Mouse (Mus musculus): Measurements from ENCODE around the gene Arhgap23. TPM values are rescaled to one million over a fixed set of nuclear protein-coding genes. Genes with fewer than 3 reads are reported as not detected.

Arhgap23 gene
- polyA plus RNA-seq, 1 experiment from 2014 or later, result 6.0 TPM

DNA sequence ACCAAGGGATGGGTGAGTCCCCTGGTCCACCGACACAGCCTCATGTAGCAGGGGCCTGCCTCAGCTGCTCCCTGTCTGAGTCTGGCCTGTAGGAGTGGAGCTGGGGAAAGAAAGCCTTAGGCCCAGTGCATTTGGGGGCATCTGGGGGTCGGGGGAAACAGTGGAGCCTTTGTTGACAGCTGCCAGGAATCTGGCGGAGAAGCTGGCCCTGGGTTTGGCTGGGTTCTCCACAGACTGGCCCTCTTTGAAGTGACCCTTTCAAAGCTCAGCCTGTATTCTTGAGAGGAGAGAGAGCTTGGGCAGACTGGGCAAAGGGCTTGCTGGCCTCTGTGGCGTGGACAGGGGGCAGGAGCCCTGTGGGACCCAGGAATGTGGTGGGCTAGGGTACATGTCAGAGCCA is 7.2 kb downstream of the Arhgap23 start:
- no peaks in the 10 kb centered on the region for H3K9me3 ChIP-seq (replicated peaks)
- no peaks in the 10 kb centered on the region; the same call in 1 of the 2 replicates for H3K36me3 ChIP-seq
- peaks cover 60% of the 10 kb centered on the region for H3K4me1 ChIP-seq (replicated peaks)
- WGBS, result 59% methylated on average over 4 of the region's 4 CpGs
- no peak overlapping the region; the same call in 1 of the 2 replicates for H3K27ac ChIP-seq
- ATAC-seq (replicated peaks; ENCODE audit: insufficient number of reproducible peaks, insufficient read depth, low FRiP score, low read depth), result 0 out of 2 replicates have a peak, but pooled peaks have one; percentile 25
- H3K4me2 ChIP-seq, result no peak overlapping the region
- no peak overlapping the region for H3K9ac ChIP-seq
- no peaks in the 10 kb centered on the region for H3K27me3 ChIP-seq
- H3K4me3 ChIP-seq, result no peak overlapping the region

GRCm38 (mm10) chr11:97424092-97424692 is 8.9 kb downstream of the Arhgap23 start:
- Histone ChIP-seq H3K9me3 (replicated peaks) (no peaks in the 10 kb centered on the region), H3K9ac (no peak overlapping the region), H3K36me3 (no peaks in the 10 kb centered on the region; the same call in 1 of the 2 replicates), H3K27ac (peak overlapping the region; percentile 65), H3K27me3 (no peaks in the 10 kb centered on the region), H3K4me3 (no peak overlapping the region), H3K4me2 (peak overlapping the region; percentile 13; the same call in 1 of the 2 replicates), H3K4me1 (replicated peaks) (peaks cover 60% of the 10 kb centered on the region)
- no peak for ATAC-seq (replicated peaks; ENCODE audit: insufficient number of reproducible peaks, insufficient read depth, low FRiP score, low read depth)
- WGBS, result 36% methylated on average over 5 of the region's 5 CpGs

DNA sequence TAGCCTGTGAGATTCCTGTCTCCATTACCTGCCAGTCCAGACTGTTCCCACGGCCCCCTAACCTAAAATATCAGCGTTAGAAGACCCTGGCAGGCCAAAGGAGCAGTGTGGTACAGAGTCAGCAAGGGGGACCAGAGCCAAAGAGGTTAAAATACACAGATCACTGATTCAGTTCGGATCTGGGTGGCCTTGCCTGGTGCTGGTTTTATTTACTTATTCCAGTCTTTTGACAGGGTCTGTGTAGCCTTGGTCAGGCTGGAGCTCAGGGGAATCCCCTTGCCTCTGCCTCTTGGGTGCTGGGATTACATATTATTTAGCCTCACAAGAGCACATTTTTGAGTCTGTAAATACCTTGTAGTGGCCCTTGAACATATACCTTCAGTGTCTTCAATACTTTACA is 9.5 kb downstream of the Arhgap23 start:
- Histone ChIP-seq H3K4me2 (no peak overlapping the region), H3K9ac (no peak overlapping the region), H3K27ac (peak overlapping the region; percentile 65)

DNA sequence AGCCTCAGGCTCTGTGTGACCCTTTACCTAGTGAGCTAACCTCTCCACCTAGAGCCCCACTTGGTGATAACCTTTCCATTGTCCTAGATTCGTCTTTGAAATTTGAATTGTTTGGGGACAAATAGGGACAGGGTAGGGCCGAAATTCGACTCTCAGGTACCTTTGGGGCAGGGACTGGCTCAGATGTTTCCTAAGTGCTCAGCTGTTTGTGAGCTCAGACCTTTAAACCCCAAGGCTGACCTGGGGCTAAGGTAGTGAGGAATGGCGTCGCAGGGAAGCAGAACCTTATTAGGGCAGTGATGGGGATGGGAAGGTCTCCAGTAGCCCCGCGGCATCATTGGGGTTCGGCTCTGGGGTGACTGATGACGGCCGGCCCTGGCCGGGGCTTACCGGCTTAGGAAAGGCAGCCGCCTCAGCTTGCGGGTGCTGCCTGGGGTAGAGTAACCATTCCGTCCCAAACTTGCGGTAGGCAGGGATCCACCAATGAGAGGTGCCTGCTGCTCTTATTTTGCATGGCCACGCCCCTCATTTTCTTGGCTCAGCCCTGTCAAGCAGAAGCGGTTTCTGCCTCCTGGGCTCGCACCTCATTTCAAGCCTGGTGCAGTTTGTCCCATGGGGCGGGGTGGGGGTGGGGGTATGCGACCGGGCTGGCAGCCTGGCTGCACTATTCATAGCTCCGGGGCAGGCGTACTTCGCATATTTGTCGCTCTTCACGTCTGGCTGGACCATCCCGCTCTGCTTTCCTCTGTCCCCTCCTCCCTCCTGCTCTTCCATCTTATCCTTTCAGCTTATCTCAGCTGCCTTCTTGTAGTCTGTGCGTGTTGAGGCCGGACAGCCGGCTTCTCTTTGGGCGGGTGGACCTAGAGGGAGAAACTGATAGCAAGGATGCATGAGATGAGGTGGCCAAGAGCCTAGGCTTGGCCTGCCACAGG is 12.7 kb downstream of the Arhgap23 start:
- peak; percentile 88 for ATAC-seq (replicated peaks; ENCODE audit: insufficient number of reproducible peaks, insufficient read depth, low FRiP score, low read depth)
- peaks cover 60% of the 10 kb centered on the region for H3K4me1 ChIP-seq (replicated peaks)
- 1% methylated on average over 32 of the region's 32 CpGs for WGBS

More for the DNA sequence above, 9.5 kb downstream of the Arhgap23 start:
- H3K4me1 ChIP-seq (replicated peaks), result peaks cover 60% of the 10 kb centered on the region
- H3K9me3 ChIP-seq (replicated peaks), result no peaks in the 10 kb centered on the region
- H3K36me3 ChIP-seq, result no peaks in the 10 kb centered on the region; the same call in 1 of the 2 replicates
- H3K27me3 ChIP-seq, result no peaks in the 10 kb centered on the region
- ATAC-seq (replicated peaks; ENCODE audit: insufficient number of reproducible peaks, insufficient read depth, low FRiP score, low read depth), result no peak
- no peak overlapping the region for H3K4me3 ChIP-seq
- 43% methylated on average over 3 of the region's 3 CpGs for WGBS

DNA sequence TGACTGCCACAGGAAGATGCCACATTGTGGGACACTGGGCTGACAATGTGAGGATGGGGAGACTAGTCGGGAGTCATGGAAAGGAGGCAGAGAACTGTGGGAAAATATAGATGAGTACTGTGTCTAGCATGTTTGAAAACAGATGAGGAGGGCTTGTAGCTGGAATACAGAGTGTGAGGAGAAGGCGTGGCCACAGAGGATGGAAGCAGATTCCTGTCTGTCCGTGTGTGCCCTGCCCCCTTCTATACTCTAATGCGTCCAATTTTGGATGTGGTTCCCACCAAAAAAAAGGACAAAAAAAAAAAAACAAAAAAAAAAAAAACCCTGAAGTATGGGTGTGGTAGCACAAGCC is 13.4 kb downstream of the Arhgap23 start:
- H3K27me3 ChIP-seq, result no peaks in the 10 kb centered on the region
- 30% methylated on average over 4 of the region's 4 CpGs for WGBS
- H3K9ac ChIP-seq, result 0 out of 2 replicates have a peak overlapping the region, but pooled peaks have one; percentile 5
- H3K9me3 ChIP-seq (replicated peaks), result no peaks in the 10 kb centered on the region
- peak overlapping the region; percentile 91 for H3K27ac ChIP-seq
- no peak for ATAC-seq (replicated peaks; ENCODE audit: insufficient number of reproducible peaks, insufficient read depth, low FRiP score, low read depth)
- peak overlapping the region; percentile 50 for H3K4me3 ChIP-seq
- H3K4me2 ChIP-seq, result peak overlapping the region; percentile 88
- no peaks in the 10 kb centered on the region for H3K36me3 ChIP-seq
- H3K4me1 ChIP-seq (replicated peaks), result peaks cover 58% of the 10 kb centered on the region

More for the DNA sequence above, 12.7 kb downstream of the Arhgap23 start:
- Histone ChIP-seq H3K9me3 (replicated peaks) (no peaks in the 10 kb centered on the region), H3K4me2 (peak overlapping the region; percentile 88), H3K36me3 (no peaks in the 10 kb centered on the region), H3K27ac (peak overlapping the region; percentile 91), H3K9ac (peak overlapping the region; percentile 50), H3K4me3 (peak overlapping the region; percentile 50), H3K27me3 (no peaks in the 10 kb centered on the region)

DNA sequence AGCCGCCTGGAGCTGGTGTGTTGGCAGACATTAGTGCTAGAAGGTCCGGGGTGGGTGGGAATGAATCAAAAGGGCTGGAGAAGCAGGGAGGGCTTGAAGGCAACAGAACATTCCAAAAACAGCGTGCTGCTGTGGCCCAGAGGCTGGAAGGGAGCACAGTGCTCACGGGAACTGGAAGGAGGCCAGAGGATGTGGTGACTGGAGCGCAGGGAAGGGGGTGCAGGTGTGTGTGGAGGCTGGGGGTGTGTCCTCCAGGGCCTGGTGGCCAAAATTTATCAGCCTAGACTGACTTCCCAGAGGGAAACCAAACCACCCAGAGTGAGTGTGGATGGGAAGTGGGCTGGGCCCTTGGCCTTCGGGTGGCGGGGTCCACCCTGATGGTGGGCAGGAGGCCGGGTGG is 14.3 kb downstream of the Arhgap23 start:
- H3K4me3 ChIP-seq, result no peak overlapping the region
- ATAC-seq (replicated peaks; ENCODE audit: insufficient number of reproducible peaks, insufficient read depth, low FRiP score, low read depth), result 0 out of 2 replicates have a peak, but pooled peaks have one; percentile 17
- no peaks in the 10 kb centered on the region for H3K27me3 ChIP-seq
- H3K27ac ChIP-seq, result peak overlapping the region; percentile 91
- H3K4me2 ChIP-seq, result peak overlapping the region; percentile 88; the same call in 1 of the 2 replicates
- no peaks in the 10 kb centered on the region for H3K36me3 ChIP-seq
- WGBS, result 50% methylated on average over 8 of the region's 8 CpGs
- no peaks in the 10 kb centered on the region for H3K9me3 ChIP-seq (replicated peaks)
- peaks cover 51% of the 10 kb centered on the region for H3K4me1 ChIP-seq (replicated peaks)
- H3K9ac ChIP-seq, result no peak overlapping the region

GRCm38 (mm10) chr11:97432015-97432414 is 16.7 kb downstream of the Arhgap23 start:
- ATAC-seq (replicated peaks; ENCODE audit: insufficient number of reproducible peaks, insufficient read depth, low FRiP score, low read depth), result no peak
- Histone ChIP-seq H3K27ac (0 out of 2 replicates have a peak overlapping the region, but pooled peaks have one; percentile 10), H3K9me3 (replicated peaks) (no peaks in the 10 kb centered on the region), H3K36me3 (no peaks in the 10 kb centered on the region), H3K4me2 (no peak overlapping the region), H3K9ac (no peak overlapping the region), H3K4me3 (no peak overlapping the region), H3K4me1 (replicated peaks) (peaks cover 71% of the 10 kb centered on the region), H3K27me3 (no peaks in the 10 kb centered on the region)
- whole genome bisulfite sequencing, result 8% methylated on average over 3 of the region's 3 CpGs

DNA sequence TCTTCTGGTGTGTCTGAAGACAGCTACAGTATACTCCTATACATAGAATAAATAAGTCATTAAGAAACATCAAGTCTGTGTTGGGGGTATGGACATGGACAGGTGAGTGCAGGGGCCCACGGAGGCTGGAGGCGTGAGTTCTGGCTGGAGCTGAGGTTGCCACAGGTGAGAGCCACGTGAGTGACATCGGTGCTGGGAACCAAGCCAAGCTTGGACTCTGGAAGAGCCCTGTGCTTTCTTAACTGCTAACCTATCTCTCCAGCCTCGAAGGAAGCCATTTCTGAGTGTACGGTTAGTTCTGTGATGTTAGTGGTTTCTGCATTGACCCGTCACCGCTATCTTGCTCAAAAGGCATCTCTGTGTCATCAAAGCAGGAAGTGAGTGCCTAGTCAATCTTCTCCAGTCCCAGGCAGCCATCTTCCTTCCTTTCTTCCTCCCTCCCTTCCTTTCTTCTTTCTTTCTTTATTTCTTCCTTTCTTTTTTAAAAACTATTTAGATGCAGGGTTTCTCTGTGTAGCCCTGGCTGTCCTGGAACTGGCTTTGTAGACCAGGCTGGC is 17.7 kb downstream of the Arhgap23 start:
- H3K4me3 ChIP-seq, result no peak overlapping the region
- H3K27ac ChIP-seq, result no peak overlapping the region
- peaks cover 71% of the 10 kb centered on the region for H3K4me1 ChIP-seq (replicated peaks)
- 45% methylated on average over 8 of the region's 8 CpGs for WGBS
- no peaks in the 10 kb centered on the region for H3K9me3 ChIP-seq (replicated peaks)
- no peak overlapping the region for H3K9ac ChIP-seq
- H3K27me3 ChIP-seq, result no peaks in the 10 kb centered on the region
- H3K4me2 ChIP-seq, result no peak overlapping the region
- H3K36me3 ChIP-seq, result no peaks in the 10 kb centered on the region
- no peak for ATAC-seq (replicated peaks; ENCODE audit: insufficient number of reproducible peaks, insufficient read depth, low FRiP score, low read depth)

DNA sequence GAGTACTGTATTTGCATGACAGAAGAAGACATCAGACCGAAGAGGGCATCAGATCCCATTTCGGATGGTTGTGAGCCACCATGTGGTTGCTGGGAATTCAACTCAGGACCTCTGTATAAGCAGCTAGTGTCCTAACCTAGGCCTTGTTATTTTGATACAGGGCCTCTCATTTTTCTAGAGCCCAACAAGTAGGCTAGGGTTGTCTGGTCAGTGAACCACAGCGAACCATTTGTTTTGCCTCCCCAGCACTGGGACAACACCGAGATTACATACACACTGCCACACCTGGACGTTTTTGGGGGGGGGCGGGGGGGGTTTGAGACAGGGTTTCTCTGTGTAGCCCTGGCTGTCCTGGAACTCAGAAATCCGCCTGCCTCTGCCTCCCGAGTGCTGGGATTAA is 18.8 kb downstream of the Arhgap23 start:
- peak overlapping the region; percentile 92 for H3K27ac ChIP-seq
- WGBS, result 72% methylated on average over 8 of the region's 8 CpGs

GRCm38 (mm10) chr11:97434704-97435454 is 19.5 kb downstream of the Arhgap23 start:
- H3K4me3 ChIP-seq, result peak overlapping the region; percentile 41
- ATAC-seq (replicated peaks; ENCODE audit: insufficient number of reproducible peaks, insufficient read depth, low FRiP score, low read depth), result peak; percentile 45
- H3K27ac ChIP-seq, result peak overlapping the region; percentile 92
- peaks cover 73% of the 10 kb centered on the region for H3K4me1 ChIP-seq (replicated peaks)
- H3K4me2 ChIP-seq, result peak overlapping the region; percentile 57
- H3K9me3 ChIP-seq (replicated peaks), result no peaks in the 10 kb centered on the region
- 5% methylated on average over 15 of the region's 15 CpGs for WGBS
- H3K27me3 ChIP-seq, result no peaks in the 10 kb centered on the region
- no peaks in the 10 kb centered on the region for H3K36me3 ChIP-seq
- peak overlapping the region; percentile 29 for H3K9ac ChIP-seq

More for the DNA sequence above, 18.8 kb downstream of the Arhgap23 start:
- Histone ChIP-seq H3K4me1 (replicated peaks) (peaks cover 73% of the 10 kb centered on the region), H3K4me2 (no peak overlapping the region), H3K9me3 (replicated peaks) (no peaks in the 10 kb centered on the region), H3K36me3 (no peaks in the 10 kb centered on the region), H3K27me3 (no peaks in the 10 kb centered on the region), H3K4me3 (no peak overlapping the region), H3K9ac (no peak overlapping the region)
- no peak for ATAC-seq (replicated peaks; ENCODE audit: insufficient number of reproducible peaks, insufficient read depth, low FRiP score, low read depth)
